Mouse (Mus musculus) liver, postnatal 0 days (tissue): ENCODE measurements around the gene Spon1.

Source experiments
- CTCF ChIP-seq: sonication (generic); IDR thresholded peaks from 2 replicates; pipeline ENCODE4 v1.5.1; 2016; ENCODE audit warnings: antibody characterized with exemption, low read depth
- EP300 ChIP-seq: IDR thresholded peaks from 2 replicates; pipeline ENCODE4 v1.6.1; 2016; ENCODE audit warnings: antibody characterized with exemption, low read depth, mild to moderate bottlenecking

- TF ChIP-seq CTCF = no peak
- no peak for TF ChIP-seq EP300
Measured at GRCm38 (mm10) chr7:113915936-113916335, 150.1 kb downstream of the Spon1 start.
